Mouse (Mus musculus) heart, postnatal 36 days (tissue): ENCODE data around the gene Sec11a. TPM values are rescaled to one million over a fixed set of nuclear protein-coding genes. Genes with fewer than 3 reads are reported as not detected.
"Not testable (repeated sequence)": the region's sequence is repeated elsewhere in the genome, so short reads cannot be mapped to it uniquely, and the experiment has no call there.

Experiments
- DNase-seq, 2 experiments: peaks; one replicate each; pipeline ENCODE4 v3.0.0; 2021 to 2022
- intact Hi-C: fragments of 180-260 bp; cut with DNase I; formaldehyde crosslinking; loops from one replicate; pipeline ENCODE4 v1.15.1; 2025
- total RNA-seq, 2 experiments: library from RNA; stranded (reverse); gene quantifications; 2 replicates each; pipeline ENCODE4 v1.2.3; 2021

Gene Sec11a
- total RNA-seq, 2 experiments from 2014 or later = 51.2 to 52.2 TPM

DNA sequence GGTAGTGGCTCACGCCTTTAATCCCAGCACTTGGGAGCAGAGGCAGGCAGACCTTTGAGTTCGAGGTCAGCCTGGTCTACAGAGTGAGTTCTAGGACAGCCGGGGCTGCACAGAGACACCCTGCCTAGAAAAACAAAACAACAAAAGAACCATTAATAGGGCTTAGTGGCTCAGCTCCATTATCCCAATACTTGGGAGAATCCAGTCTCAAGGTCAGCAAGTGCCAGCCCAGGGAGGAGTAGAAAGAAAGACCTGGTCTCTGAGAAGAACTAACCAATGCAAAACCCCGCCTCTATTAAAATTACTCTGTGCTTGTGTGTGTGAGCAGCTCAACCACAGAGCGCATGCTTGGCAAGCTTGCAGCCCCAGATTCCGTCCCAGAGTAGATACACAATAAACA lies 15.2 kb upstream of the Sec11a start:
- intact Hi-C loops = no loop called here
- no peak for DNase-seq

DNA sequence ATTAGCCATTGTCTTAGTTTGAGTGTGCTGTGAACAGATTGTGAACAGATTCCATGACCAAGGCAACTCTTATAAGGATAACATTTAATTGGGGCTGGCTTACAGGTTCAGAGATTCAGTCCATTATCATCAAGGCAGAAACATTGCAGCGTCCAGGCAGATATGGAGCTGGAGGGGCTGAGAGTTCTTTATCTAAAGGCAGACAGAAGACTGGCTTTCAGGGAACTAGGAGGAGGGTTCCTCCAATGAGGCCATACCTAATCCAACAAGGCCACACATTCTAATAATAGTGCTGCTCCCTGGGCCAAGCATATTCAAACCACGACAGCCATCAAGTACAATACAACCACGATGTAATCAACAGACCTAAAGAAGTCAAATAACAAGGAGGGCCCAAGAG lies 11.4 kb upstream of the Sec11a start:
- intact Hi-C loops = no loop called here
- no peak for DNase-seq

DNA sequence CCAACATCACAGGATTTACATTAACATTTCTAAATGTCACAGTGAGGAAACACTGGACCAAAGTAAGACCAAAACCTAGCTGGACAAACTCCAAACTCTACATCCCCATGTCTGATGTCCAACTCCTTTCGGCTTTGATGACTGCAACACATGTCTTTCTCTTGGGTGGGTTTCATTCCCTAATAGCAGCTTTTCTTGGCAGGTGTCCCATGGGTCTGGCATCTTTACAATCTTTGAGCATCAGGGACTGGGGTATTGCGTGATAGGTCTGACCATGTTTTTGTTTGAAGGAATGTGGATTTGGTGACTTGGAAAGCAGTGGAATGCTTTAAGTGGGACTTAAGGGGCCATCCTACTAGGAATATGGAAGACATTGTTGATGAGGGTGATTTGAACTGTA lies 9.3 kb upstream of the Sec11a start:
- no peak for DNase-seq
- intact Hi-C loops = no loop called here

DNA sequence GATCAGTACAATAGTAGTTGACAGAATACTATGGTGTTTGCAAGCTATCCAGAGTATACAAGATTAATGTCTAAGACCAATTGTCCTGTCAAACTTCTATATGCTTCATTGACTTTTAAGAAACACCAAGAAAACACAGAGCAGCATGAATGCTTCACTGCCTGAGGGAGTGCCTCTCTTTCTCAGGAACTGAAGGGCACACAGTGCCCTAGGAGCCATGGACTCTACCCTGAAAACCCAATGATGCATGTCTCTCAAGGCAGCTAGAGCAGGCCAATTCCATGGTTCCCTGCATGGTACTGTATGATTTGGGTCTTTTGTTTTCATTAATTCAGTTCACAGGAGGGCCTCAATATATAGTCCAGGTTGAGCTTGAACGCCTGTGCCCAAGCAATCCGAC lies 6.7 kb upstream of the Sec11a start:
- intact Hi-C loops = no loop called here
- no peak for DNase-seq

DNA sequence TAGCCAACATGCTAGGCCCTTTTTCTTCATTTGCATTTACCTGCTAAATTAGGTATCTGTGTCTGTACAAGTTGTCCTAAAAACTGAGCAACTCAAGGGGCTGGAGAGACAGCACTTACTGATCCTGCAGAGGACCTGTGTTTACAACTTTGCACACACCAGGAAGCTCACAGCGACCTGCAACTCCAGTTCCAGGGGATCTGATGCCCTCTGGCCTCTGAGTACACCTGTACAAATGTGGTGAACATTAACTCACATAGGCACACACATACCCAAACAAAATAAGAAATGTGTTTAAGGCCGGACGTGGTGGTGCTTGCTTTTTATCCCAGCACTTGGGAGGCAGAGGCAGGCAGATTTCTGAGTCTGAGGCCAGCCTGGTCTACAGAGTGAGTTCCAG lies 4.6 kb upstream of the Sec11a start:
- no peak for DNase-seq
- intact Hi-C loops = no loop called here

DNA sequence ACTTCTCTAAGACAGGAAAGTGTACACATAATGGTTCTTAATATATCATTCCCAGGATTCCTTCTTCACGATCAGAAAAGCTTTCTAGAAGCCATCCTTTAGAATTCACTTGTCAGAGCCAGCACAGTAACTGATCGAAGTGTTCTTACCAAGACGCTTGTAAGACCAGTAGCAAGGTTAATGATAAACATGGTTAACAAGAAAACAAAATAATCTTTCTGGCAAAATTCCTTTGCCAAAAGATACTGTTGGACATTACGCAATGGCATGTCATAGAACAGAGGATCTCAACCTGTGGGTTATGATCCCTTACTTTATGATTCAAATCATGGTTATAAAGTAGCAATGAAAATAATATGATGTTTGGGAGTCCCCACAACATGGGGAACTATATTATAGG lies 3.9 kb upstream of the Sec11a start:
- intact Hi-C loops = no loop called here
- no peak for DNase-seq

DNA sequence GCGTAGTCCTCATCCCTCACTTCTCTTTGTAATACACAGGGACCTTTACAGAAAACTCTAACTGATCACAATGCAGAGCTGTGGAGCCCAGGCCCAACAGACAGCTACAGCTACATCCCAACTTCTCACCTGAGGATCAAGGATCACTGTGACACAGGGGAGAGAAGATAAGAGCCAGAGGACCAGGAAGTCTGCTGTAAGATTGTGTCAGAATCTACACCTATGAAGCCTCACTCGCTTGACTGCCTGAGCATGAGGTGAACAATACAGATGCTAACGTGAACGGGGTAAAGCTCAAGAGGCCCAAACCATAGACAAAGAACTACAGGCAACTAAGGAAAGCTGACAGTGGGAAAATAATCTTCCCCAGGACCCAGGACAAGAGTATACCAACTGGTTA lies 7.8 kb downstream of the Sec11a start:
- intact Hi-C loops = no loop called here
- DNase-seq = no peak

DNA sequence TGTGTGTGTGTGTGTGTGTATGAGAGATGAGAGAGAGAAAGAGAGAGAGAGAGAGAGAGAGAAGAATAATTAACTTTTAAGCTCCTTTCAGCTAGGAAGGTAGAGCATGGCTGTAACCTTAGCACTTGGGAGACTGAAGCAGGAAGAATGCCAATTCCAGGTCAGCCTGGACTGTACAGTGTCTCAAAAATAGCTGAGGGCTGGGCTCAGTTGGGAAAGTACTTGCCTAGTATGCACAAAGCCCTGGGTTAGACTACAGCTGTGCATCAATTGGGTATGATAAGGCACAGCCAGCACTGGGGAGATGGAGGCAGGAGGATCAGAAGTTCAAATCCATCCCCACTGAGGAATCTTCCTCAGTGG lies 10.3 kb downstream of the Sec11a start:
- intact Hi-C loops, DNase-seq: not testable (repeated sequence)

DNA sequence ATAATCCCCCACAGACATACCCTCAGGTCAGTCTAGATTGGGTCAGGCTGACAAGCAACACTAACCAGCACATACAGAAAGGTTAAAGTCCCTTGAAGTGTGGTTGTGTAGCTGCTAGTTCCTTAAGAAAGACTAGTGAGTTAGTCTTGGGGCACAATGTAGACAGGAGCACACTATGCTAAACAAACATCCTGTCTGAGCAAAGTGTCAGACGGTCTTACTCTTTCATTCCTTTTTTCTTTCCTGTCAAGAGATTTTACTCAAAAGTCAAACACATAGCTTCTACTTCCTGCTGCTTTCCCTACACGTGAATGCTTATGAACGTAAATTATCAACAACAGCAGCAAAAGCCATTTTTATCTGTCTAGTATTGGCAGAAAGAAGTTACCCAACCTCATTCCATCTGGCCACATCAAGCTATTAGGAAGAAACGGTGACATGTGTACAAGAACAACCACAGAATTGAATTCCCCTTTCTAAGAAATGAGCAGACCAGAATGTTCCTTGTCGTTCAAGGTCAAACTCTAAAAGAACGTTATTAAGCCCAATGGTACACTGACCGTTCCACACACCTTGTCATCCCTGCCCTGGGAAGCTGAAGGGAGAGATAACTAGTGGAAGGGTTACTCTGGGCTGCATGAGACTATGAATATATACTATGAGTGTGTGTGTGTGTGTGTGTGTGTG lies 10.8 kb downstream of the Sec11a start:
- DNase-seq, intact Hi-C loops: not testable (repeated sequence)

DNA sequence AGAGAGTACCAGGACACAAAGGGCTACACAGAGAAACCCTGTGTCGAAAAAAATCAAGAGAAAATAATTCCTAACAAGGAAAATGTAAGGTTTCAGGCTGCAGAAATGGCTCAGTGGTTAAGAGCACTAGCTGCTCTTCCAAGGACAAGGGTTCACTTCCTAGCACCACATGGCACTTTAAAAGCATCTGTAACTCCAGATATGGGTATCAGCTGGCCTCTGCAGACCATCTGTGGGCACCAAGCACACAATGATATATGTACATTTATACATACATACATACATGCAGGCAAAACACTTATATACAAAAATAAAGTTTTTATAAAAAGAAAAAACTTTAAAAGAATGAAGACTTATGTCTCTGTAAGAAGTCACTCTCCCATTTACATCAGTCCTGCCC lies 11.7 kb downstream of the Sec11a start:
- DNase-seq = no peak
- intact Hi-C loops = no loop called here

DNA sequence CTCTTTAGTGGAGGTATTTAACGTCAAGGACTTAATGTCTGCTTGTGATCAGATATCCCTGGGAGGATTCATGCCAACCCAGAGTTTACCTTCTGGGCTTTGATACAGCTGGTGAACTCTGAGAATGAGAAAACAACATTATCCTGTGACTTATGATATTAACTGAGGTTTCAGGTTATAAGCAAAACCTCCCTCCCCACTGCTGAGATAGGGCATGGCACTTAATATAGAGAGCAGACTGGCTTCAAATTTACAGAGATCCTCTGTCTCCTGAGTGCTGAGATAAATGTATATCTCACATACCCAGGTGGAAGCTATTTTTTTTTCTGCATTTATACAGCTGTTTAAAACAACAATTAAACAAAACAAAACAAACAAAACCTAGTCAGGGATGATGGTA lies 14.8 kb downstream of the Sec11a start:
- no peak for DNase-seq
- intact Hi-C loops = no loop called here

DNA sequence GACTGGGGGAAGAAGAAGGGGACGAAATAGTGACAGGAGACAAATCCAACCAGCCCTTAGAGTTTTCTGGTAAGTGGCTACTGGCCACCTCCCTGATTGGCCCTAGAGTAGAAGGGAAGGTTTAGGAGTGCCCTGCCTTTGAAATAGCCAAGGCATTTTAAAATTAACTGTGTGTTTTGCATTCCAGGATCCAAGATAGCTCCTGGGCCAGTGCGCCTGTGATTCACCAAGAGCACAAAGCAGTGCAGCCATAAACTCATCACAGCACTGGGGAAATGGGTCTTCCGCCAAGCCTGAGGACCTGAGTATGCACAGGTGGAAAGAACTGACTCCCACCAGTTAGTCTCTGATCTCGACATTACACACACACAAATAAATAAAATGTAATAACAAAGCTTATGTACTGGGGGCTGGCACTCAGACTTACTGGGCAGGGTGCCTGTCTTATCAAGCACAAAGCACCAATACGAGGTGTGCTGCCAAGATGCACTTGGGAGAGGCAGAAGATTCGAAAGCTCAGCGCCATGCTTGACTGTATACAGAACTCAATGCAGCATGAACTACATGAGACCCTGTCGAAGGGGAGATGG lies 15.9 kb downstream of the Sec11a start:
- intact Hi-C loops = no loop called here
- DNase-seq = peak; percentile 37 to 59

DNA sequence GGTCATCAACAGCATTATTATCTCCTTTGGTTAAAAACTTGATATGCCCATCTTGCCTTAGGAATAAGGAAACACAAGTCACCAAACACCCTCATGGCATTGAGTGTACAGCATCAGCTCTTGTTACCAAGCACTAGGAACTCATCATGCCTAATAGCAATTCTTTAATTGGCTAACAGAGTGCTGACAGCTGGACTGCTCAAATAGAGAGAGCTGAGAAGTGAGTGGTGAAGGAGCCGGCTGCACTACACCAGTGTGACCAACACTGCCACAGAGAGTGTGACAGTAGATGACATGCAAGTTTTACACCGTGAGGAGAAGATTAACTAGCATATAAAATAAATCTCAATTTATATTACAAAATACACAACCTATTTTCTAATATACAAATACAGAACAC lies 24.4 kb downstream of the Sec11a start:
- intact Hi-C loops = no loop called here
- no peak for DNase-seq

DNA sequence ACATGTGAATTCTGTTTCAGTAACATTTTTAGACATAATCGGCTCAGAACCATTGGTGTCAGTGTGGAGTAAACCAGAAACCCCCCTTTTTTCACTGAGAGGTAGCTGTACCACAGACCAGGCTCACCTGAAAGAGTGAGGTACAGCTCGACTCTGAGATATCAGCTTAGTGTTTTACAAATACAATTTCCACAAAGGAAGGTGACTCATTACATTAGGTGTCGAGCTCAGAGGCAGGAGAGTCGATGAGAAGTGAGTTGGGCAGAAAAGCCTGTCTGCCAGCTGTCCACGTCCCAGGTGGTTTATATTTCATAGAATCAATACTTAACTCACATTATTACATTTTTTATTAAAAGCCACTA lies 28.0 kb downstream of the Sec11a start:
- no peak for DNase-seq
- intact Hi-C loops = no loop called here

DNA sequence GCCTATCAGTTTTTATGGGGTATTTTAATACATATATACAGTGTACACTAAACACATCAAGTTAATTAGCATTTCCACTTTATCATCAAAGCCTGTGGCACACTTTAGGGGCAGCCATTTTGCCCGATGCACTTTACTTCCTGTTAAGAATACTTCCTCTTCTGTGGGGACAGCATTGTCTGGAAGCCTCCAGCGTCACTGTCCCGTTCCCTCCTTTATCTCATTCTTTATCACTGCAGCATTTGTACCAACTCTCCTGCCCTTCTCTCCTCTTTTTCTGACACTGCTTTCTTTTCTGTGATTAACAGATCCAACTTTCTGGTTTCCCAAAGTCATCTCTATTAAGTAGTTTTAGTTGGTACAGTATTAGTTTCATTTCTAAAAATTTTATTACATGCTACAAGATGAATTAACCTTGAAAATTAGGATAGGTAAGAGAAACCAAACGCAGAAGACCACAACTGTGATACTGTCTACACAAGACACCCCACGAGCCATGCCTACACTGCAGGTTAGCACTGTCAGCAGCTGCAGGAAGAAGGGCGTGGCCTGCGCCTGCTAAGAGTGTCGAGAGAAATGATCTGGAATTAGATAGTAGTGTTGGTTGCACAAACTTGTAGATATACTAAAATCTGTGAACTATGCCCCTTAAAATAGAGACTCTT lies 28.5 kb downstream of the Sec11a start:
- DNase-seq = no peak
- intact Hi-C loops = no loop called here

DNA sequence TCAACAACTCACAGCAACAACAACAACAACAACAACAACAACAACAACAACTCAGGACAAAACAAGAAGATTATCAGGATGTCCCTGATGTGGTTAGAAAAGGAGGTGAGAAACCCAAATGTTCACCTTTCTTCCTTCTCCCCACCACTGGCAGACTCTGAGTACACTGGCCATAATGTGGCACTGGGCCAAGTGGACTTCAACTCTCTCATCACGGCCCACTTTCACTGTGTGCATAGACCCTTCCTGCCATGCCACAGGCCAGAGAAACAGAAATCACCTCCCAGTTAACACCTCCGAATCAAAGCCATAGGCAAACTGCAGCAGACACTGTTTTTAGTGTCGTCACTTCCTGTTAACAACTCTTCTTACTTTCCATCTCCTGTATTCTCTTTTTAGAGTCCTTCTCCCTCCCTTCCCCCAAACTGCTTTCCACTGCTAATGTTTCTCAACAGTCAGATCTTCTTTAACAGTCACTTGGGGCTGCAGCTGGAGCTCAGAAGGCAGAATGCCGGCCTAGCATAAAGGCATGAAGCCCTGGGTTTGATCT lies 29.6 kb downstream of the Sec11a start:
- DNase-seq = no peak
- intact Hi-C loops = no loop called here

DNA sequence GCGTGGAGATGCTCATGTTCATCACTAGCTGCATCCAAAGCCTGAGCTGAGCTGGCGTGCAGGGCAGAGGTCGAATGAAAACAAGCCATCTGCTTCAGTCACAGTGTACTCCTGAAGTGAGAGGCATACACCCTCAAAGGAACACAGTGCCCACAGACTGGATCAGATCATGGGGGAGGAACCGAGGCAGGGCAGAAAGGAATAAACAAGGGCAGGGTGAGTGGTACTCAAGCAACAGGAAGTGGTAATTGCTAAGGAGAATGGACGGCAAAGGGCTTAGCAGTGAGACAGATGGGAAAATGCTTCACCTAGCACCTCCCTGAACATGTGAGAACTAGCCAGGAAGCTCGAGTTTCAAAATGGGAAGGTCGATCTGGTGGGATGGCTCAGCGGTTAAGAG lies 35.1 kb downstream of the Sec11a start:
- intact Hi-C loops = no loop called here
- DNase-seq = no peak

DNA sequence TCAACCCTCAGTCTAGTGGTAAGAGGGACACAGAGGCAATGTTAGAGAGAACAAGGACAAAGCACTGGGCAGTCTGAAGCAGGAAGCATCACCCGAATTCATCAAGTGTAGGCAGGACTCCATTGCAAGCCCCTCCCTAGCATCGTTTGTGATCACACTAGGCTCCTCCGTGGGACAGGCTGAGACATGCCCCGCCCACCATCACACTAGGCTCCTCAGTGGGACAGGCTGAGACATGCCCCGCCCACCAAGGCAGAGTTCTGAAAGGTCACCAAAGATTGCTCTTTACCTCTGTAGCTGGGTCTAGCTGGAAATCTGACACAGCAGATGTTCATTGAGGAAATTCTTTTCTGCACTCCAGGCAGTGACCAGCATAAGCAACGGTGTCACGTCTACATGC lies 36.5 kb downstream of the Sec11a start:
- no peak for DNase-seq
- intact Hi-C loops = no loop called here

DNA sequence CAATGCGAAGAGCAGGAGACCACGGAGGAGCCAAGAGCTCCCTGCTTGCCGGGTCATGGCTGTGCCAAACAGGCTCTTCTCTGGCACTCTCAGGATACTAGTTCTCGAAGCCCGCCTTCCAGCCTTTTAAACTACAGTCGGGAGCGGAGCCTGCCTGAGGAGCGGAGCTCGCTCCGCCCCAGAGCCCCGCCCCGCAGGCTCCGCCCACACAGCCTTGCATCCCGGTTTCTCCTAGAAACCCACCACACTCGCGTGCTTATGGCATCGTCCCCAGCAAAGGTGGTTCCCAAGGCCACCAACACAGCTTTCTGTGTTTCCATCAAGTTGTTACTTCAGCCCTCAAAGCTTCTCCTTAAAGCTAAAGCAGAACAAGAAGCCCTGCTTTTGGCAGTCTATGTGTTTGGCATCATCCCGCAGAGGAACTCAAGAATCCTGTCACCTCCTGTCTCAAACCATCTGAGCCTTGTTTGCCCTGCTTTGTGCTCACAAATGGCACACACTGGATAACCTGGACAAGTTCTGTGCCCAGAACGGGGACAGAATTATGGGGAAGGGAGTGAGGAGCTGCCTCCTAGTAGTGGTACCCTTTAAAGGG lies 42.6 kb downstream of the Sec11a start, which contains the start of gene Nmb:
Gene Nmb, minus strand, starts transcription at position 156 of the 595 bp plus-strand sequence.
- peak; percentile 76 to 77 for DNase-seq
- intact Hi-C loops = loop anchor here (2.0 to 5.0 kb wide), 3 partner anchors 42 to 247 kb away; partner anchors contain the start of gene Sec11a

DNA sequence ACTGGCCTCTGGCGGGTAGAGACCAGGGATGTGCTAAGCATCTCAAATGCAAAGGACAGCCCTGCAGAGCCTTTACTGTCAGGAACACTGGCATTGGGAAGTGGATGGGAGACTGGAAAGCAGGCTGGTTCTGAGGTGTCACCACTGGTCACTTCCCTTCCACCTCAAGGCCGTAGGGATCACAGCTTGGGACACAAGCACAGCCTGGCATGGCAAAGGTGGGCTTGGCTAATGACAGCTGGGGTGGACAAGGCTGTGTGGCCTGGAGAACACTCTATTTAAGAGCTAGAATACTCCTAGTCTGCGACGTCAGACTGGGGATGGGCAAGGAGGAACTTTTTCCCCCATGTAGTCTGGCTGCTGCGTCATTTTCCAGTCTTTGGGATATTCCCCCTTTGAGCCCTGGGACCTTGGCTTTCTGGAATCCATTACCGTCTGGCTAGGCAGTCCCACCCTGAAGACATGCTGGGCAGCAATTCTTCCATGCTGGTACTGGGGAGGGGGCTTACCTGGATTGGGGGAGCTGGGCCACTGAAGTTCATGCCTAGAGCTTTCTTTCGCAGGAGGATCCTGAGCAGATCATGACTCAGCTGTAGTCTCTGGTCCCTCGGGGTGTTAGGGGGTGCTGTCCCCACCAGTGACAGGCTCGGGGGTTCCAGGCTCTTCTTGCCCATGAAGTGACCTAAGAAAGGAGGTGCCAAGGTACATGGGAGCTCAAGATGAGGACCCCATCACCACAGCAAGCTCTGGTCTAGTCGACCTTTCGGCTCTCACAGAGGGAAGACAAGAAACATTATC lies 43.8 kb downstream of the Sec11a start:
- intact Hi-C loops = loop anchor here (2.0 to 5.0 kb wide), 3 partner anchors 43 to 248 kb away; partner anchors contain the start of gene Sec11a
- no peak for DNase-seq
